Mouse (Mus musculus): ENCODE data around the gene Nup214. TPM values are rescaled to one million over a fixed set of nuclear protein-coding genes. Genes with fewer than 3 reads are reported as not detected.

Nup214 gene
- polyA plus RNA-seq, 1 experiment from 2014 or later: 53.5 TPM

GRCm38 (mm10) chr2:32081296-32081929, 107.2 kb downstream of the Nup214 start:
- peaks cover 37% of the 10 kb centered on the region for H3K27me3 ChIP-seq (ENCODE audit: control insufficient read depth, insufficient read depth, low read length)
- ATAC-seq (ENCODE audit: low FRiP score) (no peak), DNase-seq (ENCODE audit: low spot score) (no peak)
- no peak overlapping the region for H3K9ac ChIP-seq
- H3K4me1 ChIP-seq (replicated peaks; ENCODE audit: control insufficient read depth, insufficient read depth, low read length): peaks cover 19% of the 10 kb centered on the region
- no peak overlapping the region for H3K27ac ChIP-seq
- no peaks in the 10 kb centered on the region for H3K9me3 ChIP-seq (ENCODE audit: control insufficient read depth, low read length)
- no peaks in the 10 kb centered on the region for H3K36me3 ChIP-seq (replicated peaks; ENCODE audit: control insufficient read depth, insufficient read depth)
- no peak overlapping the region for H3K4me2 ChIP-seq (replicated peaks)
- H3K4me3 ChIP-seq (replicated peaks; ENCODE audit: low read length): no peak overlapping the region
- WGBS: 82% methylated on average over 14 of the region's 14 CpGs

GRCm38 (mm10) chr2:32082229-32082628, 108.0 kb downstream of the Nup214 start:
- H3K27ac ChIP-seq: no peak overlapping the region
- no peaks in the 10 kb centered on the region for H3K36me3 ChIP-seq (replicated peaks; ENCODE audit: control insufficient read depth, insufficient read depth)
- no peak for DNase-seq (ENCODE audit: low spot score)
- ATAC-seq (ENCODE audit: low FRiP score): no peak
- peak overlapping the region; percentile 63; the same call in 1 of the 2 replicates for H3K9ac ChIP-seq
- no peaks in the 10 kb centered on the region for H3K9me3 ChIP-seq (ENCODE audit: control insufficient read depth, low read length)
- peaks cover 41% of the 10 kb centered on the region for H3K27me3 ChIP-seq (ENCODE audit: control insufficient read depth, insufficient read depth, low read length)
- H3K4me3 ChIP-seq (replicated peaks; ENCODE audit: low read length): peak overlapping the region; percentile 58
- 48% methylated on average over 2 of the region's 2 CpGs for WGBS
- peak overlapping the region; percentile 100 for H3K4me2 ChIP-seq (replicated peaks)
- H3K4me1 ChIP-seq (replicated peaks; ENCODE audit: control insufficient read depth, insufficient read depth, low read length): peaks cover 19% of the 10 kb centered on the region

GRCm38 (mm10) chr2:32083159-32084011, 109.1 kb downstream of the Nup214 start:
- Histone ChIP-seq H3K4me3 (replicated peaks; ENCODE audit: low read length) (peak overlapping the region; percentile 58), H3K27me3 (ENCODE audit: control insufficient read depth, insufficient read depth, low read length) (peaks cover 50% of the 10 kb centered on the region), H3K9me3 (ENCODE audit: control insufficient read depth, low read length) (no peaks in the 10 kb centered on the region), H3K4me2 (replicated peaks) (peak overlapping the region; percentile 100), H3K9ac (peak overlapping the region; percentile 63), H3K27ac (no peak overlapping the region), H3K36me3 (replicated peaks; ENCODE audit: control insufficient read depth, insufficient read depth) (no peaks in the 10 kb centered on the region), H3K4me1 (replicated peaks; ENCODE audit: control insufficient read depth, insufficient read depth, low read length) (peaks cover 22% of the 10 kb centered on the region)
- DNase-seq (ENCODE audit: low spot score) (no peak), ATAC-seq (ENCODE audit: low FRiP score) (no peak)
- 1% methylated on average over 91 of the region's 91 CpGs for WGBS

- Histone ChIP-seq H3K4me2 (replicated peaks) (peak within 1 kb of the TSS; percentile 100), H3K36me3 (replicated peaks; ENCODE audit: control insufficient read depth, insufficient read depth) (no peaks in the 10 kb centered on the region), H3K9ac (peak within 1 kb of the TSS; percentile 63), H3K9me3 (ENCODE audit: control insufficient read depth, low read length) (no peaks in the 10 kb centered on the region), H3K27me3 (ENCODE audit: control insufficient read depth, insufficient read depth, low read length) (peaks cover 59% of the 10 kb centered on the region), H3K27ac (no peak within 1 kb of the TSS), H3K4me1 (replicated peaks; ENCODE audit: control insufficient read depth, insufficient read depth, low read length) (peaks cover 30% of the 10 kb centered on the region), H3K4me3 (replicated peaks; ENCODE audit: low read length) (peak within 1 kb of the TSS; percentile 58)
- peak; percentile 60 for DNase-seq (ENCODE audit: low spot score)
- WGBS: under 1% methylated on average over 67 of the region's 68 CpGs
- ATAC-seq (ENCODE audit: low FRiP score): peak; percentile 75
These were observed 110.1 kb downstream of the Nup214 start, which contains the start of gene Fam78a for GRCm38 (mm10) chr2:32084111-32084871. Fam78a (minus strand) TSS chr2:32084857.

- Histone ChIP-seq H3K9me3 (ENCODE audit: control insufficient read depth, low read length) (no peaks in the 10 kb centered on the region), H3K4me1 (replicated peaks; ENCODE audit: control insufficient read depth, insufficient read depth, low read length) (peaks cover 30% of the 10 kb centered on the region), H3K27me3 (ENCODE audit: control insufficient read depth, insufficient read depth, low read length) (peaks cover 62% of the 10 kb centered on the region), H3K4me2 (replicated peaks) (peak overlapping the region; percentile 100), H3K4me3 (replicated peaks; ENCODE audit: low read length) (peak overlapping the region; percentile 58), H3K27ac (no peak overlapping the region), H3K36me3 (replicated peaks; ENCODE audit: control insufficient read depth, insufficient read depth) (no peaks in the 10 kb centered on the region), H3K9ac (no peak overlapping the region)
- DNase-seq (ENCODE audit: low spot score) (no peak), ATAC-seq (ENCODE audit: low FRiP score) (no peak)
- 25% methylated on average over 2 of the region's 2 CpGs for WGBS
These were observed 110.6 kb downstream of the Nup214 start for GRCm38 (mm10) chr2:32084872-32085199.

GRCm38 (mm10) chr2:32085231-32085630, 111.0 kb downstream of the Nup214 start:
- Histone ChIP-seq H3K4me3 (replicated peaks; ENCODE audit: low read length) (no peak overlapping the region), H3K4me1 (replicated peaks; ENCODE audit: control insufficient read depth, insufficient read depth, low read length) (peaks cover 30% of the 10 kb centered on the region), H3K27me3 (ENCODE audit: control insufficient read depth, insufficient read depth, low read length) (peaks cover 66% of the 10 kb centered on the region), H3K36me3 (replicated peaks; ENCODE audit: control insufficient read depth, insufficient read depth) (no peaks in the 10 kb centered on the region), H3K4me2 (replicated peaks) (no peak overlapping the region), H3K27ac (no peak overlapping the region), H3K9ac (no peak overlapping the region), H3K9me3 (ENCODE audit: control insufficient read depth, low read length) (no peaks in the 10 kb centered on the region)
- 75% methylated on average over 2 of the region's 2 CpGs for WGBS
- ATAC-seq (ENCODE audit: low FRiP score): no peak
- DNase-seq (ENCODE audit: low spot score): no peak

GRCm38 (mm10) chr2:32087606-32088005, 113.4 kb downstream of the Nup214 start:
- DNase-seq (ENCODE audit: low spot score) (no peak), ATAC-seq (ENCODE audit: low FRiP score) (no peak)
- WGBS: 55% methylated on average over 4 of the region's 4 CpGs
- H3K27me3 ChIP-seq (ENCODE audit: control insufficient read depth, insufficient read depth, low read length): peaks cover 53% of the 10 kb centered on the region
- H3K27ac ChIP-seq: no peak overlapping the region
- no peak overlapping the region for H3K9ac ChIP-seq
- no peak overlapping the region for H3K4me2 ChIP-seq (replicated peaks)
- no peak overlapping the region for H3K4me3 ChIP-seq (replicated peaks; ENCODE audit: low read length)
- H3K9me3 ChIP-seq (ENCODE audit: control insufficient read depth, low read length): no peaks in the 10 kb centered on the region
- H3K4me1 ChIP-seq (replicated peaks; ENCODE audit: control insufficient read depth, insufficient read depth, low read length): peaks cover 28% of the 10 kb centered on the region
- no peaks in the 10 kb centered on the region for H3K36me3 ChIP-seq (replicated peaks; ENCODE audit: control insufficient read depth, insufficient read depth)

GRCm38 (mm10) chr2:32088372-32088981, 114.2 kb downstream of the Nup214 start:
- ATAC-seq (ENCODE audit: low FRiP score): no peak
- Histone ChIP-seq H3K36me3 (replicated peaks; ENCODE audit: control insufficient read depth, insufficient read depth) (no peaks in the 10 kb centered on the region), H3K9me3 (ENCODE audit: control insufficient read depth, low read length) (no peaks in the 10 kb centered on the region), H3K27ac (no peak overlapping the region), H3K4me3 (replicated peaks; ENCODE audit: low read length) (peak overlapping the region; percentile 20; the same call in 1 of the 2 replicates), H3K4me1 (replicated peaks; ENCODE audit: control insufficient read depth, insufficient read depth, low read length) (peaks cover 19% of the 10 kb centered on the region), H3K9ac (0 out of 2 replicates have a peak overlapping the region, but pooled peaks have one; percentile 16), H3K27me3 (ENCODE audit: control insufficient read depth, insufficient read depth, low read length) (peaks cover 44% of the 10 kb centered on the region), H3K4me2 (replicated peaks) (peak overlapping the region; percentile 54)
- peak; percentile 52 for DNase-seq (ENCODE audit: low spot score)
- WGBS: 7% methylated on average over 35 of the region's 35 CpGs

Measured in hindbrain, embryonic 14.5 days (tissue).